Mouse (Mus musculus): Measurements from ENCODE around the gene Vtn. TPM values are rescaled to one million over a fixed set of nuclear protein-coding genes. Genes with fewer than 3 reads are reported as not detected.
A peak's percentile ranks its signal among the peaks of the same experiment; 100 is the strongest.

The Vtn gene
- polyA plus RNA-seq, 1 experiment from 2014 or later: 5.2 TPM

GRCm38 (mm10) chr11:78497544-78498522 lies 1.1 kb upstream of the Vtn start, which contains the start of gene Sarm1:
Gene Sarm1, minus strand, starts transcription at chr11:78497754.
- peak; percentile 97 for DNase-seq (ENCODE audit: low spot score)

DNA sequence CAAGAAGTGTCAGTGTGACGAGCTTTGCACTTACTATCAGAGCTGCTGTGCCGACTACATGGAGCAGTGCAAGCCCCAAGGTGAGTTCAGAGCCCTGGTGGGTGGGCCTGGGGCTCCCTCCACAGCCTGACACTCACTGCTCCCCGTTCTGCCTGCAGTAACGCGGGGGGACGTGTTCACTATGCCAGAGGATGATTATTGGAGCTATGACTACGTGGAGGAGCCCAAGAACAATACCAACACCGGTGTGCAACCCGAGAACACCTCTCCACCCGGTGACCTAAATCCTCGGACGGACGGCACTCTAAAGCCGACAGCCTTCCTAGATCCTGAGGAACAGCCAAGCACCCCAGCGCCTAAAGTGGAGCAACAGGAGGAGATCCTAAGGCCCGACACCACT lies 652 bp downstream of the Vtn start:
- no peak for DNase-seq (ENCODE audit: low spot score)

GRCm38 (mm10) chr11:78500623-78501202 lies 1.8 kb downstream of the Vtn start:
- DNase-seq (ENCODE audit: low spot score): no peak

- DNase-seq (ENCODE audit: low spot score): no peak
These were observed 2.6 kb downstream of the Vtn start for GRCm38 (mm10) chr11:78501529-78501928.

- DNase-seq (ENCODE audit: low spot score): no peak
These were observed 4.2 kb downstream of the Vtn start, which contains the start of gene Sebox for GRCm38 (mm10) chr11:78502909-78503650. Gene Sebox, plus strand, starts transcription at chr11:78503447.

GRCm38 (mm10) chr11:78505430-78505829 lies 6.5 kb downstream of the Vtn start:
- DNase-seq (ENCODE audit: low spot score): no peak

- peak; percentile 27 for DNase-seq (ENCODE audit: low spot score)
These were observed 10.3 kb downstream of the Vtn start for GRCm38 (mm10) chr11:78509148-78509547.

GRCm38 (mm10) chr11:78512025-78512957 lies 13.4 kb downstream of the Vtn start, which contains the start of the genes Tmem199 and Poldip2:
Gene Tmem199, minus strand, starts transcription at chr11:78512172.
Gene Poldip2, plus strand, starts transcription at chr11:78512193.
- DNase-seq (ENCODE audit: low spot score): peak; percentile 94

DNA sequence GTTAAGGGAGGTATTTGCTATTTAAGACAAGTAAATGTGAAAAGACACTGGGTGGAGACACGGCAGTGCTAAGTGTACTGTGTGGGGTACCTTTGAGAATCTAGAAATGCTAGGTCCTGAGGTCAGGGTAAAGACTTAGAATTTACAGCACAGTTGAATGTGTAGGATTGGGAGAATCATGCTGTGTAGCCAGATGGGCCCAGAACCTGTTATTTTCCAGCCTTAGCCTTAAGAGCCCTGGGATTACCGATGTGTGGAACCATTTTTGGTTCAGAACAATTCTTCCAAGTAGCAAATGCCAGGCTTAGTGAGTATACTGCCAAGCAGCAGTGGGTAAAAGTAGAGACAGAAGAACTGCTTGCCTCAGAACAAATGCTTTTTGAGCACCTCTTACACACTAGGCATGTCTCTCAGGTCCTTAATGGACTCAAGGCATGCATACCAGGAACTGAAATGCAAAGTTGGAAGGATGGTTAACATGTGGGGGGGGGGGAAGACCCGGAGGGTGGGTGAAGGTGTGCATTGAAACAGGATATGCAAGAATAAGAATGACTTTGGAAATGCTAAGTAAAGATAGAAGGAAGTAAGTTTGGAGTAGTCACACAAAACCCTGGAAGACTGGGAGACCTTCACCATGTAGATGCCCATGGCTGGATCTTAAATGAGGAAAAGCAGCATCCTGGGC lies 14.4 kb downstream of the Vtn start:
- no peak for DNase-seq (ENCODE audit: low spot score)

- DNase-seq (ENCODE audit: low spot score): no peak
These were observed 16.8 kb downstream of the Vtn start for GRCm38 (mm10) chr11:78515549-78516325.

DNA sequence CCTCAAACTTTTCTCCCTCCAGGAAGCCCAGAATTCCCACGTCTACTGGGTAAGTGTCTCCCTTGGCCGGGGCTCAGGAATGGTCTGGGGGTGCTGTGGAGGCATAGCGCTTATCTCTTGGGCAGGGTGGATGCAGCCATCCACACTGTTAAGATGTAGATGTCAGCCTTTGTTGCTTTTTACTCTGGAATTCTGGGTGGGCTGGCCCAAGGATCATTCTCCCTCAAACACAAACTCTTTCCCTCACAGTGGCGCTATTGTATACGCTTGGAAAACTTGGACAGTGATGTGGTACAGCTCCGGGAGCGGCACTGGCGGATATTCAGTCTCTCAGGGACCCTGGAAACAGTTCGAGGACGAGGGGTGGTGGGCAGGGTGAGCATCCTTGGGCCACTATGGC lies 20.0 kb downstream of the Vtn start:
- no peak for DNase-seq (ENCODE audit: low spot score)

GRCm38 (mm10) chr11:78521880-78522279 lies 23.0 kb downstream of the Vtn start:
- DNase-seq (ENCODE audit: low spot score): no peak

GRCm38 (mm10) chr11:78522481-78522997 lies 23.6 kb downstream of the Vtn start:
- DNase-seq (ENCODE audit: low spot score): peak; percentile 30

- DNase-seq (ENCODE audit: low spot score): no peak
These were observed 24.5 kb downstream of the Vtn start for GRCm38 (mm10) chr11:78523241-78523955.

- DNase-seq (ENCODE audit: low spot score): no peak
These were observed 25.9 kb downstream of the Vtn start for GRCm38 (mm10) chr11:78524838-78525237.

DNA sequence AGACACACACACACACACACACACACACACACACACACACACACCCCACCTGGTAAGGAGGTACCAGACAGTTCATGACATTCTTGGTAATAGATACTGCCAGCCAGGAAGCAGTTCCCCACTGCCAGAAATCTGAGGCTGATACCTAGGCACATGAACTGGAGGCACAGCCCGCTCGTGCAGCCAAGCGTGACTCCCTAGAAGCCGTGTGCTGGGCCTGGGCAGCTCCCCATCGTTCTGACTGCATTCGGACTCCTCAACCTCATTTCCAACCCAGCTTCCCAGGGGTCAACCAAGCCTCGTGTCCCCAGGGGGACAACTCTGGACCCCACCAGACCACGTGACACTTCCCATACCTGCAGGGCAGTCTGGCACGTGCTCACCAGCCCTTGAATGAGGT lies 29.8 kb downstream of the Vtn start:
- no peak for DNase-seq (ENCODE audit: low spot score)

DNA sequence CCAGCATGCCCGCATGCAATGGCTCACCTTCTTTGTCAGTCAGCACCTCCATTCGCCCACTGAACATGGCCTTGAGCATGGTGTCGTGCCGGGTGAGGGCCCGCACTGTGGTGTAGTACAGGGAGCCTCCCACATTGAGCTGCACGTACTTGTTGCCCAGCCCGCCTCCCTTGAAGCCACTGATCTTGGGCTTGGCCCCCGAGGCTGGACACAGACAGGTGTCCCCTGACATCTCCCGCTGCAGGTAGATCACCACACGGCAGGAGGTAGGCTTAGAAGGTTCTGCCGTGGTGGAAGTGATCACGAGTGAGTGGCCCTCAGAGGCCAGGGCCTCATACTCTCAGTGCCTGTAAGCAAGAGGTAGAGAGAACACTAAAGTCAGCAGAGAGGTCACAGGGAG lies 31.1 kb downstream of the Vtn start:
- DNase-seq (ENCODE audit: low spot score): no peak

- no peak for DNase-seq (ENCODE audit: low spot score)
These were observed 32.2 kb downstream of the Vtn start for GRCm38 (mm10) chr11:78531046-78531445.

Measured in thymus, postnatal 0 days (tissue).